Mouse (Mus musculus) forebrain, embryonic 15.5 days (tissue): ENCODE measurements at regions not wholly inside any gene's neighbourhood (a gene's known extent, or its start where the extent isn't known, plus 50 kb on each side); places are given as distances from the start of the nearest gene placed in this dataset.

Source experiments
- ATAC-seq: fragments of 200-750 bp; cut with Nextera tagmentation; replicated peaks from 2 replicates; pipeline ENCODE4 v1.8.0; 2017; ENCODE audit warnings: mild to moderate bottlenecking, moderate TSS enrichment, moderate library complexity
- H3K27ac ChIP-seq: fragments of 300-500 bp; sonication (generic); replicated peaks from 2 replicates; pipeline ENCODE4 v1.5.1; 2015; ENCODE audit warnings: mild to moderate bottlenecking, inconsistent platforms
- H3K27me3 ChIP-seq: fragments of 300-500 bp; sonication (generic); 2 replicates; pipeline ENCODE4 v1.6.1; 2015; ENCODE audit warnings: inconsistent platforms
- H3K36me3 ChIP-seq: fragments of 300-500 bp; sonication (generic); 2 replicates; pipeline ENCODE4 v1.6.1; 2015; ENCODE audit warnings: mild to moderate bottlenecking, inconsistent platforms
- H3K4me1 ChIP-seq: fragments of 300-500 bp; sonication (generic); 2 replicates; pipeline ENCODE4 v1.6.1; 2015; ENCODE audit warnings: inconsistent platforms
- H3K4me2 ChIP-seq: fragments of 300-500 bp; sonication (generic); replicated peaks from 2 replicates; pipeline ENCODE4 v1.6.1; 2015; ENCODE audit warnings: mild to moderate bottlenecking, inconsistent platforms
- H3K4me3 ChIP-seq: fragments of 300-500 bp; sonication (generic); 2 replicates; pipeline ENCODE4 v1.5.1; 2015; ENCODE audit warnings: mild to moderate bottlenecking, inconsistent platforms
- H3K9ac ChIP-seq: fragments of 300-500 bp; sonication (generic); replicated peaks from 2 replicates; pipeline ENCODE4 v1.6.1; 2015; ENCODE audit warnings: mild to moderate bottlenecking, inconsistent platforms
- H3K9me3 ChIP-seq: fragments of 300-500 bp; sonication (generic); 2 replicates; pipeline ENCODE4 v1.6.1; 2016; ENCODE audit warnings: inconsistent platforms
- WGBS: fragments of 180-500 bp; shearing (Covaris S2); methylation state at CpG from one replicate; pipeline ENCODE4 v1.1.7; 2015; ENCODE audit warnings: mixed read lengths; 5-methylcytosine and 5-hydroxymethylcytosine counted together

- no peak overlapping the region for H3K4me2 ChIP-seq
- no peak overlapping the region for H3K27ac ChIP-seq
- WGBS, result 38% methylated on average over 1 of the region's 1 CpGs
- no peaks in the 10 kb centered on the region for H3K36me3 ChIP-seq
- no peak for ATAC-seq
- H3K9ac ChIP-seq, result no peak overlapping the region
- H3K4me1 ChIP-seq, result peaks cover 11% of the 10 kb centered on the region
- H3K4me3 ChIP-seq, result no peak overlapping the region
- no peaks in the 10 kb centered on the region for H3K9me3 ChIP-seq
- peaks cover 82% of the 10 kb centered on the region for H3K27me3 ChIP-seq
Measured at GRCm38 (mm10) chr15:25497743-25498142, 84.2 kb upstream of the Basp1 start.

GRCm38 (mm10) chr15:25498422-25498821 lies 84.9 kb upstream of the Basp1 start:
- Histone ChIP-seq H3K9me3 (no peaks in the 10 kb centered on the region), H3K4me3 (no peak overlapping the region), H3K4me2 (no peak overlapping the region), H3K36me3 (no peaks in the 10 kb centered on the region), H3K27me3 (peaks cover 82% of the 10 kb centered on the region), H3K4me1 (peaks cover 11% of the 10 kb centered on the region), H3K9ac (no peak overlapping the region), H3K27ac (no peak overlapping the region)
- 3% methylated on average over 2 of the region's 2 CpGs for WGBS
- ATAC-seq, result peak; percentile 86

- ATAC-seq, result no peak
- Histone ChIP-seq H3K4me2 (no peak overlapping the region), H3K9me3 (no peaks in the 10 kb centered on the region), H3K36me3 (no peaks in the 10 kb centered on the region), H3K27me3 (peaks cover 82% of the 10 kb centered on the region), H3K4me1 (peaks cover 11% of the 10 kb centered on the region), H3K27ac (no peak overlapping the region), H3K4me3 (no peak overlapping the region), H3K9ac (no peak overlapping the region)
- WGBS, result 86% methylated on average over 5 of the region's 5 CpGs
Measured at GRCm38 (mm10) chr15:25502513-25502912, 88.9 kb upstream of the Basp1 start.

- Histone ChIP-seq H3K27me3 (peaks cover 84% of the 10 kb centered on the region), H3K9ac (no peak overlapping the region), H3K4me1 (peaks cover 9% of the 10 kb centered on the region), H3K27ac (no peak overlapping the region), H3K4me2 (no peak overlapping the region), H3K4me3 (no peak overlapping the region), H3K36me3 (no peaks in the 10 kb centered on the region), H3K9me3 (no peaks in the 10 kb centered on the region)
- WGBS, result 61% methylated on average over 6 of the region's 6 CpGs
- ATAC-seq, result no peak
Measured at GRCm38 (mm10) chr15:25503104-25503503, 89.5 kb upstream of the Basp1 start.

- Histone ChIP-seq H3K9ac (no peak overlapping the region), H3K4me2 (no peak overlapping the region), H3K27me3 (peaks cover 50% of the 10 kb centered on the region), H3K4me3 (no peak overlapping the region), H3K36me3 (no peaks in the 10 kb centered on the region), H3K9me3 (no peaks in the 10 kb centered on the region), H3K4me1 (no peaks in the 10 kb centered on the region), H3K27ac (no peak overlapping the region)
- 59% methylated on average over 7 of the region's 7 CpGs for WGBS
- no peak for ATAC-seq
Measured at GRCm38 (mm10) chr15:25509139-25509538, 95.6 kb upstream of the Basp1 start.

GRCm38 (mm10) chr15:25509584-25509983 lies 96.0 kb upstream of the Basp1 start:
- 69% methylated on average over 8 of the region's 8 CpGs for WGBS
- Histone ChIP-seq H3K36me3 (no peaks in the 10 kb centered on the region), H3K27me3 (peaks cover 46% of the 10 kb centered on the region), H3K9me3 (no peaks in the 10 kb centered on the region), H3K27ac (no peak overlapping the region), H3K4me2 (no peak overlapping the region), H3K4me3 (no peak overlapping the region), H3K4me1 (no peaks in the 10 kb centered on the region), H3K9ac (no peak overlapping the region)
- no peak for ATAC-seq

GRCm38 (mm10) chr15:25510060-25510492 lies 96.5 kb upstream of the Basp1 start:
- H3K36me3 ChIP-seq, result no peaks in the 10 kb centered on the region
- 49% methylated on average over 8 of the region's 8 CpGs for WGBS
- H3K9me3 ChIP-seq, result no peaks in the 10 kb centered on the region
- peaks cover 41% of the 10 kb centered on the region for H3K27me3 ChIP-seq
- no peak overlapping the region for H3K4me2 ChIP-seq
- H3K9ac ChIP-seq, result no peak overlapping the region
- peak; percentile 51; the same call in 1 of the 2 replicates for ATAC-seq
- no peak overlapping the region for H3K4me3 ChIP-seq
- H3K4me1 ChIP-seq, result no peaks in the 10 kb centered on the region
- H3K27ac ChIP-seq, result no peak overlapping the region

- no peak overlapping the region for H3K27ac ChIP-seq
- no peaks in the 10 kb centered on the region for H3K4me1 ChIP-seq
- H3K4me2 ChIP-seq, result no peak overlapping the region
- no peak overlapping the region for H3K4me3 ChIP-seq
- 87% methylated on average over 15 of the region's 15 CpGs for WGBS
- H3K9me3 ChIP-seq, result no peaks in the 10 kb centered on the region
- H3K36me3 ChIP-seq, result no peaks in the 10 kb centered on the region
- no peak for ATAC-seq
- no peak overlapping the region for H3K9ac ChIP-seq
- no peaks in the 10 kb centered on the region for H3K27me3 ChIP-seq
Measured at GRCm38 (mm10) chr15:25518025-25518928, 104.0 kb upstream of the Myo10 start.

- Histone ChIP-seq H3K4me1 (no peaks in the 10 kb centered on the region), H3K9ac (no peak overlapping the region), H3K36me3 (no peaks in the 10 kb centered on the region), H3K27ac (no peak overlapping the region), H3K4me2 (no peak overlapping the region), H3K9me3 (no peaks in the 10 kb centered on the region), H3K27me3 (0 out of 2 replicates have a peak, but pooled peaks cover 3% of the 10 kb centered on the region), H3K4me3 (no peak overlapping the region)
- ATAC-seq, result no peak
- 90% methylated on average over 4 of the region's 4 CpGs for WGBS
Measured at GRCm38 (mm10) chr15:25524189-25524588, 98.1 kb upstream of the Myo10 start.

GRCm38 (mm10) chr15:25525337-25525736 lies 97.0 kb upstream of the Myo10 start:
- Histone ChIP-seq H3K9ac (no peak overlapping the region), H3K4me1 (no peaks in the 10 kb centered on the region), H3K4me2 (no peak overlapping the region), H3K4me3 (no peak overlapping the region), H3K9me3 (no peaks in the 10 kb centered on the region), H3K27me3 (0 out of 2 replicates have a peak, but pooled peaks cover 3% of the 10 kb centered on the region), H3K27ac (no peak overlapping the region), H3K36me3 (no peaks in the 10 kb centered on the region)
- 62% methylated on average over 7 of the region's 7 CpGs for WGBS
- ATAC-seq, result no peak

- WGBS, result 75% methylated on average over 22 of the region's 22 CpGs
- Histone ChIP-seq H3K4me3 (no peak overlapping the region), H3K9ac (no peak overlapping the region), H3K4me1 (no peaks in the 10 kb centered on the region), H3K36me3 (no peaks in the 10 kb centered on the region), H3K27me3 (no peaks in the 10 kb centered on the region), H3K4me2 (no peak overlapping the region), H3K9me3 (no peaks in the 10 kb centered on the region), H3K27ac (no peak overlapping the region)
- no peak for ATAC-seq
Measured at GRCm38 (mm10) chr15:25536451-25537334, 85.6 kb upstream of the Myo10 start.
